Mouse (Mus musculus): ENCODE measurements around the gene Pbrm1. TPM values are rescaled to one million over a fixed set of nuclear protein-coding genes. Genes with fewer than 3 reads are reported as not detected.

Pbrm1 gene
- total RNA-seq, 2 experiments from 2014 or later: 69.4 to 84.8 TPM

DNA sequence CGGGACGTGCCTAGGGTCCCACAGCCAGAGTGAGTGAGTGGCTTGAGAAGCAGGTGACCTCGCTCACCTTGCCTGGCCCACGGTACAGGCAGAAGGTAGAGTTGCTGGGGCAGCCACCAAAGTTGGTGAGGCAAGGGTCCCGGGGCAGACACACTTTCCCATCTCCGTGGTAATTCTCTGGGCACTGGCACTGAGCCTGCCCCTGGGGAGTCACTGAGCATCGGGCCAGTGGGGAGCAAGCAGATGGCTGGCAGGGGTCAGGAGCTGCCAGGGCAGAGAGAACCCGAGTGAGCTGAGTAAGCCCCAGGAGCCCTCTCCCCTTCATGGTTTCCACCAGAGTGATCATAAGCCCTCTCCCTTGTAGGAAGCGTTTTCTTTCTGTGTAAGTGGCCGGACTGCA, 142.7 kb downstream of the Pbrm1 start:
- ATAC-seq (replicated peaks; ENCODE audit: low FRiP score, poor library complexity, severe bottlenecking): no peak

DNA sequence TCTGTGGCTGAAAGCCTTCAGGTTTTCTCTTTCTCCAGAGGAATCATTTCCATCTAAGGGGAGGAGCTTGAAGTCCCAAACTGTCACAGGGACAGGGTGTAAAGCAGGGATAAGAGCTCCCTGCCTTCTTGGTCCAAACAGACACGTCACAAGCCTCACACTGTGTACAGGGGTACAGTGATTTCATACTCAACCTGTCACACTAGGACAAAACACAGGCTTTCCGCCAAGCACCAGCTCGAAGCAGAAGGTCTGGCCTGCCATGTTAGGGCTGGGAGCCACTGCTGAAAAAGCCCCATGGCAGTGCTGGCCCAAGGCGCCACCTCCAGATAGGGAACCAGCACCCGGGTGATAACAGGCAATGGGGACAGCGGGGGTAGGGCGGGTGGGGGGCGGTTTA, 145.1 kb downstream of the Pbrm1 start:
- no peak for ATAC-seq (replicated peaks; ENCODE audit: low FRiP score, poor library complexity, severe bottlenecking)

DNA sequence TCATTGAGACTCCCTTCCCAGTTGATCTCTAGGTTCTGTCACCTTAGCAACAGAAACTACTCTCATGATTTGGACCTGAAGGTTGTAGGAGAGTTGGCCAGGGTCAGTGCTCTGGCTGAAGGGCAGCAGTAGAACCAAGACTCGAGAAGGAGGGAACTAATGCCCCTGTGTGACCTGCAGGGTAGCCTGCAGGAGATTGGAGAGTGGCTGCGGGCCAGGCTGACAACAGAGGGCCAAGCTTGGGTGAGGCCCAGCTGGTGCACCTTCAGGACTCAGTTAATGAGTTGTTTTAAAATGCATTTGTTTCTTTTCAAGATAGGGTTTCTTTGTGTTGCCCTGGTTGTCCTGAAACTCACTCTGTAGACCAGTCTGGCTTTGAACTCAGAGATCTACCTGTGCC, 146.1 kb downstream of the Pbrm1 start:
- ATAC-seq (replicated peaks; ENCODE audit: low FRiP score, poor library complexity, severe bottlenecking): no peak

DNA sequence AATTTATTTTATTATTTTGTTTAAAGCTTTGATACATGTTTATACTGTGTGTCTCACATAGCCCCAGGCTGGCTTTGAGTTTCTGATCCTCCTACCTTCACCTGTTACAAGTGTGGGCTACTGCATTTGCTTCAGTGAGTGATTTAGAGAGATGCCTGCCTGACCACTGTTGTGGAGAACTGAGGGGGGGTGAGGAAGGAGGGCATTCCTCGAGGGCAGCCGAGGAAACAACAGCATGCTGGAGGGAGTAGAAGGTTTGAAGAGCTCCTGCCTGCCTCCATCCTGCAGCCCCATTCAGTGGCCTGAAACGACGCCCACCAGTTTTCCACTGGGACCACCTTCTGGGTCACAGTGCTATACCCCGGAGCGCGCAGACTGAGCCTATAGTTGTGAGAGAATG, 146.5 kb downstream of the Pbrm1 start:
- no peak for ATAC-seq (replicated peaks; ENCODE audit: low FRiP score, poor library complexity, severe bottlenecking)

DNA sequence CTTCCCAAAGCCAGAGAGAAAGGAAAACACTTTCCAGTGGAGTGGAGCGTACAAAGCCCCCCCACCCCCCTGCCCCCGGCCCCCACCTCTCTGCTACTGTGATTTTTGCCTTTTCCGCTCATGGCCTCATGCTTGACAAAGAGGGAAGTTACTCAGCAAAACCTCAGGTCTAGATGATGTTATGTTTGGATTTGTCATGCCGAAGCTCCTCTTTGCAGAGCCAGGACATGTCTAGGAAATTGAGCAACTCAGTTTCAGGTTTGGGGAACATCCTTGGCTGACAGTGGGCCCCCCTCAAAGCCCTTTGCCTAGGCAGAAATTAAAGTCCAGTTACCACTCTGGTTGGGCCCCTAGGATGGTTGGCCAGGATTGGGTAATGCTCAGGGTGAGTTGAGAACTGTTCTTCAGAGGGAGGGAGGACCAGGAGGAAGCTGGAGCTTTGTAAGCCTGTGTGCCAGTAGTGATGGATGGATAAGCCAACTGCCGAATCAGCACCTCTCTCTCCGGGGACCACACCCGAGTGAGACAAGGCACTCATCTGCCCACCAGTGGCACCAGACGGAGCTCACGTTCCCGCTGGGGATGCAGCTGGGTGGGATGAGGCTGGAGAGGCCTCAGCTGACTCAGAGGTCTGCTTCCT, 147.2 kb downstream of the Pbrm1 start:
- no peak for ATAC-seq (replicated peaks; ENCODE audit: low FRiP score, poor library complexity, severe bottlenecking)

DNA sequence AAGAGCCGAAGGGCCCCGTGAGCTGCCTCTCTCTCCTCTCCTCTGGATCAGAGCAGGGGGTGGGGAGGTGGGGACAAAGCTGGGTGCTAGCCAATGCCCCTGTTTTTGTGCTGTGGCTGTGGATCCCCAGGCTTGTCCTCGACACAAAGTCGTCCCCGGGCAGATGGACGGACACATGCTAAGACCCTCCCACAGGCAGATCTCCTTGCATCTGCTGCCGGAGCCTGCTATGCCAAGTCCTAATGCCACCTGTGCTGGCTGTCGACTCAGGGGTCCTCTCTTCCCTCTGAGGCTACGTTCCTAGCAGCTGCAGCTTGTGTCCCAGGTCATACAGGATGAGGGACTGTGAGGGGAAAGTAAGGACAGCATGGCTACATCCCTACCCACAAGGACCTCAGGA, 147.9 kb downstream of the Pbrm1 start:
- no peak for ATAC-seq (replicated peaks; ENCODE audit: low FRiP score, poor library complexity, severe bottlenecking)

DNA sequence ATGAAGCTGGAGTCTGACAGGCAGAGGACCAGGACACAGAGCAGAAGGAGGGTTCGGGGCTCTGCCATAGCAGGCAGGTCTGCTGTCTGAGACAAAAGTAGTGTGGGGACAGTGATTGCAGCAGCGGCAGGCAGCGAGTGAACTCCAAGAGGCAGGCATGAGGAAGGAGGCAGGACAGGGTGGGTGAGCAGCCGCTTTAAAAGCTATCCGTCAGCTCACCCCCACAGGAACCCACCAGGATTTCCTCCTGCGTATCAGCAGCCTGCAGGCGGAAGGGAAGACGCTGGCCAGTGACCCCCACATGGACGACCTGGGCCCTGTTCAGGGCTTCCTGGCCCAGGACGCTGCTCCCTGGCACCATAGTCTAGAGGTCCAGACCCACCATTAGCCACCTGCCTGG, 149.5 kb downstream of the Pbrm1 start, which contains the start of gene Stab1:
Gene Stab1 (minus strand): TSS at position 217 of the 400 bp plus-strand sequence.
- no peak for ATAC-seq (replicated peaks; ENCODE audit: low FRiP score, poor library complexity, severe bottlenecking)

DNA sequence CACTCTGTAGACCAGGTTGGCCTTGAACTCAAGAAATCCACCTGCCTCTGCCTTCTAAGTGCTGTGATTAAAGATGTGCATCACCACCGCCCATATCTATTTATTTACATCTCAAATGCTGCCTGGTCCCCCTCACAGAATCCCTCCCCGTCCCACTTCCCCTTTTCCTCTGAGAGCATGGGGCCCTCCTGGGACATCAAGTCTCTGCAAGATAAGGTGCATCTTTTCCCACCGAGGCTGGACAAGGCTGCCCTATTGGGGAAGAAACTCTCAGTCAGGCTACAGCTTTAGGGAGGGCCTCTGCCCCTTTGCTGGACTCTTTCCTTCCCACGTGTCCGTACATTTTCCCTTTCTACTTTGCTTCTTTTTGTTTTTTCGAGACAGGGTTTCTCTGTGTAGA, 150.6 kb downstream of the Pbrm1 start:
- no peak for ATAC-seq (replicated peaks; ENCODE audit: low FRiP score, poor library complexity, severe bottlenecking)

DNA sequence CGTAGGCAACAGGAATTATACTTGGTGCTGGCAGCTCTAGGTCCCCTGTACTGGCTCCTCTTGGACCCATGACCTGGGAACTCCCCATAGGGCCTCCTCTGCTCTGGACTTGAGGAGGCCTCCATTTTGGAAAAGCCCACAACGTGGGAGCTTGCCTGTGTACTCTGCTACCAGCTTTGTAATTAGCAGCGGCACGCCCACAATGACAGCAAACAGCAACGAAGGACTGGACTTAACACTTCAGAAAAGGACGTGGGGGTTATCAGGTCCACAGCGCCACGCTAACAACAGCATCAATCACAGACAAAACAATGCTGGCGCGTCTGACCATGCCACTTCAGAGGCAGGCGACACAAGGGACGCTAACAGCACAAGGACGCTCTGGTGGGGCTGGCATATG, 152.0 kb downstream of the Pbrm1 start:
- no peak for ATAC-seq (replicated peaks; ENCODE audit: low FRiP score, poor library complexity, severe bottlenecking)

Other genes starting within 250 kb of the Pbrm1 start
- gene Tmem110, start 193.5 kb upstream of the Pbrm1 start, total RNA-seq (2015; ENCODE audit: low replicate concordance): 2.1 and 11.3 TPM in 2 replicates
- gene Tmem110, start 193.5 kb upstream of the Pbrm1 start, total RNA-seq (2017; ENCODE audit: low replicate concordance): 0.98 and 2.2 TPM in 2 replicates
- 1.3 TPM in 1 of 2 replicates, not detected in the other for gene Mustn1, start 139.9 kb upstream of the Pbrm1 start, total RNA-seq (2015; ENCODE audit: low replicate concordance)
- gene Mustn1, start 139.9 kb upstream of the Pbrm1 start, total RNA-seq (2017; ENCODE audit: low replicate concordance): not detected in 2 replicates
- gene Itih4, start 132.7 kb upstream of the Pbrm1 start, total RNA-seq (2015; ENCODE audit: low replicate concordance): not detected in 2 replicates
- gene Itih4, start 132.7 kb upstream of the Pbrm1 start, total RNA-seq (2017; ENCODE audit: low replicate concordance): not detected in 2 replicates
- gene Itih3, start 95.4 kb upstream of the Pbrm1 start, total RNA-seq (2015; ENCODE audit: low replicate concordance): not detected in 2 replicates
- not detected in 2 replicates for gene Itih3, start 95.4 kb upstream of the Pbrm1 start, total RNA-seq (2017; ENCODE audit: low replicate concordance)
- not detected in 2 replicates for gene Itih1, start 75.8 kb upstream of the Pbrm1 start, total RNA-seq (2015; ENCODE audit: low replicate concordance)
- gene Itih1, start 75.8 kb upstream of the Pbrm1 start, total RNA-seq (2017; ENCODE audit: low replicate concordance): not detected in 2 replicates
- gene Nek4, start 67.8 kb upstream of the Pbrm1 start, total RNA-seq (2015; ENCODE audit: low replicate concordance): 0.38 and 1.0 TPM in 2 replicates
- gene Nek4, start 67.8 kb upstream of the Pbrm1 start, total RNA-seq (2017; ENCODE audit: low replicate concordance): 2.5 and 4.3 TPM in 2 replicates
- gene Glt8d1, start 17.7 kb upstream of the Pbrm1 start, total RNA-seq (2015; ENCODE audit: low replicate concordance): 6.9 and 18.6 TPM in 2 replicates
- 5.8 and 6.3 TPM in 2 replicates for gene Glt8d1, start 17.7 kb upstream of the Pbrm1 start, total RNA-seq (2017; ENCODE audit: low replicate concordance)
- gene Spcs1, start 17.5 kb upstream of the Pbrm1 start, total RNA-seq (2015; ENCODE audit: low replicate concordance): 64.6 and 77.6 TPM in 2 replicates
- gene Spcs1, start 17.5 kb upstream of the Pbrm1 start, total RNA-seq (2017; ENCODE audit: low replicate concordance): 28.6 and 29.4 TPM in 2 replicates
- 55.4 and 66.3 TPM in 2 replicates for gene Gnl3, start within 50 bp of the Pbrm1 start, total RNA-seq (2015; ENCODE audit: low replicate concordance)
- 42.4 and 45.2 TPM in 2 replicates for gene Gnl3, start within 50 bp of the Pbrm1 start, total RNA-seq (2017; ENCODE audit: low replicate concordance)
- 22.8 and 30.9 TPM in 2 replicates for gene Smim4, start 109.8 kb downstream of the Pbrm1 start, total RNA-seq (2015; ENCODE audit: low replicate concordance)
- 14.7 and 16.2 TPM in 2 replicates for gene Smim4, start 109.8 kb downstream of the Pbrm1 start, total RNA-seq (2017; ENCODE audit: low replicate concordance)
- gene Nt5dc2, start 111.9 kb downstream of the Pbrm1 start, total RNA-seq (2015; ENCODE audit: low replicate concordance): 12.3 and 18.4 TPM in 2 replicates
- gene Nt5dc2, start 111.9 kb downstream of the Pbrm1 start, total RNA-seq (2017; ENCODE audit: low replicate concordance): 5.0 and 30.4 TPM in 2 replicates
- not detected in 2 replicates for gene Stab1, start 149.5 kb downstream of the Pbrm1 start, total RNA-seq (2015; ENCODE audit: low replicate concordance)
- 0.70 TPM in 1 of 2 replicates, not detected in the other for gene Stab1, start 149.5 kb downstream of the Pbrm1 start, total RNA-seq (2017; ENCODE audit: low replicate concordance)
- gene Tnnc1, start 189.2 kb downstream of the Pbrm1 start, total RNA-seq (2015; ENCODE audit: low replicate concordance): not detected in 2 replicates
- not detected in 2 replicates for gene Tnnc1, start 189.2 kb downstream of the Pbrm1 start, total RNA-seq (2017; ENCODE audit: low replicate concordance)
- gene Nisch, start 197.8 kb downstream of the Pbrm1 start, total RNA-seq (2015; ENCODE audit: low replicate concordance): 30.2 and 34.1 TPM in 2 replicates
- gene Nisch, start 197.8 kb downstream of the Pbrm1 start, total RNA-seq (2017; ENCODE audit: low replicate concordance): 19.5 and 21.8 TPM in 2 replicates
- not detected in 2 replicates for gene Sema3g, start 198.7 kb downstream of the Pbrm1 start, total RNA-seq (2015; ENCODE audit: low replicate concordance)
- not detected in 2 replicates for gene Sema3g, start 198.7 kb downstream of the Pbrm1 start, total RNA-seq (2017; ENCODE audit: low replicate concordance)
- 4.8 and 11.5 TPM in 2 replicates for gene Phf7, start 232.2 kb downstream of the Pbrm1 start, total RNA-seq (2015; ENCODE audit: low replicate concordance)
- 2.5 and 4.8 TPM in 2 replicates for gene Phf7, start 232.2 kb downstream of the Pbrm1 start, total RNA-seq (2017; ENCODE audit: low replicate concordance)
- 4.0 and 11.1 TPM in 2 replicates for gene Bap1, start 232.3 kb downstream of the Pbrm1 start, total RNA-seq (2015; ENCODE audit: low replicate concordance)
- 22.9 and 32.1 TPM in 2 replicates for gene Bap1, start 232.3 kb downstream of the Pbrm1 start, total RNA-seq (2017; ENCODE audit: low replicate concordance)

Data from erythroblast, adult 5-6 weeks (primary cell).